Mouse (Mus musculus) granulocyte monocyte progenitor cell, adult 5-6 weeks (primary cell): ENCODE data around the gene Ano8. TPM values are rescaled to one million over a fixed set of nuclear protein-coding genes. Genes with fewer than 3 reads are reported as not detected.
A peak's percentile ranks its signal among the peaks of the same experiment; 100 is the strongest.
"Not testable (repeated sequence)": the region's sequence is repeated elsewhere in the genome, so short reads cannot be mapped to it uniquely, and the experiment has no call there.

ENCODE experiments used
- ATAC-seq: replicated peaks from 2 replicates; pipeline ENCODE4 v1.8.0; 2016; ENCODE audit warnings: mild to moderate bottlenecking, moderate TSS enrichment, inconsistent platforms; ENCODE audit not compliant: poor library complexity, severe bottlenecking
- total RNA-seq, 2 experiments: library from RNA; stranded (forward) in 1 of 2; stranded (reverse) in 1 of 2; fragments of 200-712, 200-1000 nt in 1 of 2; fragments of >200 nt in 1 of 2; fragmentation: Nextera tagmentation in 1 of 2; gene quantifications; 2 replicates each; pipeline ENCODE4 v1.2.3; 2014 to 2017

Gene Ano8
- total RNA-seq, 2 experiments from 2014 or later = 0.43 to 4.5 TPM

DNA sequence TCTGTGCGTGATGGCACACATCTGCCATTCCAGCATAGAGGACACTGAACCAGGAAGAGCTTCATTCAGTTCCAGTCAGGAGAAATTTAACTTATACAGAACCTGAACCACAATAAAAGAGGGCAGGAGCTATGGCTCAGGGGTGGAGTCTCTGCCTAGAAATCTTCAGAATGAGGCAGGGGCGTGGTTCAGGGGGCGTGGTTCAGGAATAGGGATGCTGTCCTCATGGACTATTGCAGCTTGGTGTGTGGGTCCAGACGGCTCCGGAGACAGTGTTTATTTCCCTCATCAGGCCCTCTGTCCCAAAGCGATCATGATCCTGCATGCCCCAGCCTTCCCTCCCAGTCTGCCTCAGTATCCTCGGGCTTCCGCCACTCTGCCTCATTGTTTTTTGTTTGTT, 31.1 kb downstream of the Ano8 start:
- ATAC-seq = no peak

DNA sequence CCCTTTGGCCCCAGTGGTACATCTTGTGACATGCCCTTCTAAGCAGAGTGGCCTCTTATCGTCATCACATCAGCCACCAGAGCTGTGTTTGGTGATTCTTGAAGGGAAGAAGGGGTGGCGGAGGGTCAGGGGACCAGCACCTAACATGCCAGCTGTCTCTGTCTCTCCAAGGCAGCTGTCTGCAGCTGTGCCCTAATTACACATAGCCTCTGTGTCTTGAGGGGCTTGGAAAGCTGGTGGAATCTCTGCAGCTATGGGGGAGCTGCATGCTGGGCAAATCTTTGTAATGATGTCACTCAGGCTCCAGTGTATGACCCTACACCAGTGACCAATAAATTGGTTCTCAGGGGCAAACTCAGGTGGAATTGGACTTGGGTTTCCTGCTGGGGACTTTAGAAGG, 33.1 kb downstream of the Ano8 start:
- ATAC-seq = no peak

DNA sequence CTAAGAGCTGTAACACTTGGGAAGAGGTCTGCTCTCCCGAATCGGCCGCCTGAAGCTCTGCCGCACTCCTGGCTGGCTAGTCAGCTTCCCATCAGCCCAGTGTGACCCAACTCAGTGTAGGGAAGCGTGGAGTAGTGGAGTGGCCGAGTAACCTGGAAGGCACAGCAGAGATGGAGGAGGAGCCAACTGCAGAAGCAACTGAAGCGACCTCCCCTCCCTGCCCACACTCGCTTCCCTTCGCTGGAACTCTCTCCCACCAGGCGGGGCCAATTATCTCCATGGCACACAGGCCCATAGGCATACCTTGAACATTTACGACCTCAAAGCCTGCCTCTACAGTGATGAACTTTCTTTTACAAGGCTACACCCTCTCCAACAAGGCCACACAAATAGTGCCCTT, 34.0 kb downstream of the Ano8 start:
- no peak for ATAC-seq

DNA sequence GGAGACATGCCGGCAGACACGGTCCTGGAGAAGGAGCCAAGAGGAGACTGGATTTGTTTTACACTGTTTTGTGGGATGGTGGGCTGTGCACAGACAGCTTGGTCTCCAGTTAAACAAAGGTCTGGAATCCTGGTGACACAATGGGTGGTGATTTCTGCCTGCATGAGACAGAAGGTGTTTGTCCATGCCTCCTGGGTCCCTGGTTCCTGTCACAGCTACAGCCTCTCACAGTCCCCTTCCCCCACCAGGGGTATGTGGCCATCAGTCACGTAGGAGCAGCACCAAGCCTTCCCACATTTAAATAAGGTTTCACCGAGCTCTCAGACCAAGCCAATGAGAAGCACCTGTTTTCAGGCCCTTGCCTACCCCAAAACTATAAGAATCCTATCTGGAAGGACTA, 34.4 kb downstream of the Ano8 start:
- no peak for ATAC-seq

DNA sequence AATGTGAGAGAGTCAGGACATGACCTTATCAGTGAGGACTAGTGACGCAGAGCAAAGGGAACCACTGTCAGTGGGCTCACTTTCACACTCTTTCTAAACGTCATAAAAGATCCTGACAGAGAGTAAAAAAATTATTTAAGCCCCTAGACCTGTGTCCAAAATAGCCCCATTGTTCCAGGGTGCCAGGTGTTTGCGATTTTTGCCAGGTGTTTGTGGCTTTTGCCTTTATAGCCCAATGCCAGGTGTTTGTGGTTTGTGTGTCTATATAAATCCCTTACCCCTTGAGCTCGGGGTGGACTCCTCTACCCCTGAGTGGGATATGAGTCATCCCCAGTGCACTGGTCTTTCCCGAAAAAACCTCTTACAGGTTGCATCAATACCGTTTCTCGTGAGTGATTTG, 40.7 kb downstream of the Ano8 start:
- ATAC-seq = no peak

DNA sequence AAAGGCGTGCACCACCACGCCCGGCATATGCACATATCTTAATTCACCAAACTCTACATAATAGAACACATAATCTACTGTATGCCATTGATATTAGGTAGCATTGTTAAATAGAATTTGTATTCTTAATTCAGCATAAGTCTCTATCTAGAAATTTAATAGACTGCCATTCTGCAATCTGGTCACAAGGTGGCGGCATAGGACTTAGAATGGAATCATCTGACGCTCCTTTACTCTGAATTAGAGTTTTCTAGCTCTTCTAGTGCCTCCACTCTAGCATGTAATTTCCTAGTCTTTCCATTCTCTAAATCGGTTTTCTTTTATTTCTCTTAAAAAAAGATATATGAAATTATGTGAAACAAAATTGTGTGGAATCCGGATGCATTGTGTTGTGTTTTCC, 44.4 kb downstream of the Ano8 start:
- ATAC-seq = peak; percentile 84

DNA sequence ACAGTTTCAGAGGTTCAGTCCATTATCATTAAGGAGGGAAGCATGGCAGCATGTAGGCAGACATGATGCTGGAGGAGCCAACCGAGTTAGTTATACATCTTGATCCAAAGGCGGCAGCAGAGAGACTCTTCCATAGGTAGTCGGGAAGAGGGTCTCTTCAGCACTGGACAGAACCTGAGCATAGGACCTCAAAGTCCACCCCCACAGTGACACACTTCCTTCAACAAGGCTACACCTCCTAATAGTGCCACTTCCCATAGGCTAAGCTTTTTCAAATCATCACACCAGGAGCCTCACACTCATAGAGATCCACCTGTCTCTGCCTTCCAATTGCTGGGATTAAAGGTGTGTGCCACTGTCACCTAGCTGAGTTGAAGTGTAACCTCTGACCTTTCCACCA, 48.7 kb downstream of the Ano8 start:
- no peak for ATAC-seq

DNA sequence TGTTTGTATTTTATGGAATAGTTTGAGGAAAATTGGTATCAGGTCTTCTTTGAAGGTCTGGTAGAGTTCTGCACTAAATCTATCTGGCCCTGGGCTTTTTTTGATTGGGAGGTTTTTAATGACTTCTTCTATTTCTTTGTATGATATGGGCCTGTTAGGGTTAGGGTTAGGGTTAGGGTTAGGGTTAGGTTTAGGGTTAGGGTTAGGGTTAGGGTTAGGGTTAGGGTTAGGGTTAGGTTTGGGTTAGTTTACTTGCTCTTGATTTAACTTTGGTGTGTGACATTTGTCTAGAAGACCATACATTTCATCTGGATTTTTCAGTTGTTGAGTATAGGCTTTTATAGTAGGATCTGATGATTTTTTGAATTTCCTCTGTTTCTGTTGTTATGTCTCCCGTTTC, 52.8 kb downstream of the Ano8 start:
- not testable (repeated sequence) for ATAC-seq

Other genes starting within 250 kb of the Ano8 start
- gene Myo9b, start 213.2 kb downstream of the Ano8 start, total RNA-seq (2014; fragmentation: Nextera tagmentation) = 35.5 and 51.5 TPM in 2 replicates
- 34.8 and 38.6 TPM in 2 replicates for gene Myo9b, start 213.2 kb downstream of the Ano8 start, total RNA-seq (2017)
- gene Haus8, start 213.0 kb downstream of the Ano8 start, total RNA-seq (2014; fragmentation: Nextera tagmentation) = 17.7 and 36.8 TPM in 2 replicates
- 55.1 and 56.2 TPM in 2 replicates for gene Haus8, start 213.0 kb downstream of the Ano8 start, total RNA-seq (2017)
- gene Use1, start 119.1 kb downstream of the Ano8 start, total RNA-seq (2014; fragmentation: Nextera tagmentation) = 108 and 154 TPM in 2 replicates
- gene Use1, start 119.1 kb downstream of the Ano8 start, total RNA-seq (2017) = 140 and 156 TPM in 2 replicates
- gene Ocel1, start 114.7 kb downstream of the Ano8 start, total RNA-seq (2014; fragmentation: Nextera tagmentation) = 8.8 and 12.4 TPM in 2 replicates
- gene Ocel1, start 114.7 kb downstream of the Ano8 start, total RNA-seq (2017) = 8.9 TPM in 2 replicates
- gene Nr2f6, start 104.0 kb downstream of the Ano8 start, total RNA-seq (2014; fragmentation: Nextera tagmentation) = 1.3 and 7.5 TPM in 2 replicates
- 3.3 and 4.1 TPM in 2 replicates for gene Nr2f6, start 104.0 kb downstream of the Ano8 start, total RNA-seq (2017)
- not detected in 2 replicates for gene Ushbp1, start 90.2 kb downstream of the Ano8 start, total RNA-seq (2014; fragmentation: Nextera tagmentation)
- gene Ushbp1, start 90.2 kb downstream of the Ano8 start, total RNA-seq (2017) = not detected in 2 replicates
- gene Babam1, start 89.1 kb downstream of the Ano8 start, total RNA-seq (2014; fragmentation: Nextera tagmentation) = 70.0 and 84.9 TPM in 2 replicates
- gene Babam1, start 89.1 kb downstream of the Ano8 start, total RNA-seq (2017) = 98.5 and 101 TPM in 2 replicates
- gene Ankle1, start 80.0 kb downstream of the Ano8 start, total RNA-seq (2014; fragmentation: Nextera tagmentation) = 11.1 and 11.7 TPM in 2 replicates
- gene Ankle1, start 80.0 kb downstream of the Ano8 start, total RNA-seq (2017) = 11.3 and 12.4 TPM in 2 replicates
- 1.6 and 7.4 TPM in 2 replicates for gene Abhd8, start 22.3 kb downstream of the Ano8 start, total RNA-seq (2014; fragmentation: Nextera tagmentation)
- 4.7 and 5.4 TPM in 2 replicates for gene Abhd8, start 22.3 kb downstream of the Ano8 start, total RNA-seq (2017)
- gene Mrpl34, start 21.0 kb downstream of the Ano8 start, total RNA-seq (2014; fragmentation: Nextera tagmentation) = 56.5 and 77.6 TPM in 2 replicates
- gene Mrpl34, start 21.0 kb downstream of the Ano8 start, total RNA-seq (2017) = 62.2 and 79.8 TPM in 2 replicates
- gene Dda1, start 16.8 kb downstream of the Ano8 start, total RNA-seq (2014; fragmentation: Nextera tagmentation) = 24.0 and 34.2 TPM in 2 replicates
- 16.9 and 20.3 TPM in 2 replicates for gene Dda1, start 16.8 kb downstream of the Ano8 start, total RNA-seq (2017)
- gene Gtpbp3, start 2.1 kb upstream of the Ano8 start, total RNA-seq (2014; fragmentation: Nextera tagmentation) = 3.5 and 12.4 TPM in 2 replicates
- 13.5 and 21.5 TPM in 2 replicates for gene Gtpbp3, start 2.1 kb upstream of the Ano8 start, total RNA-seq (2017)
- not detected in 2 replicates for gene Plvap, start 25.8 kb upstream of the Ano8 start, total RNA-seq (2014; fragmentation: Nextera tagmentation)
- gene Plvap, start 25.8 kb upstream of the Ano8 start, total RNA-seq (2017) = 0.10 and 0.43 TPM in 2 replicates
- not detected in 2 replicates for gene Ccdc194, start 39.7 kb upstream of the Ano8 start, total RNA-seq (2014; fragmentation: Nextera tagmentation)
- gene Ccdc194, start 39.7 kb upstream of the Ano8 start, total RNA-seq (2017) = not detected in 2 replicates
- gene Bst2, start 51.5 kb upstream of the Ano8 start, total RNA-seq (2014; fragmentation: Nextera tagmentation) = 47.0 and 55.7 TPM in 2 replicates
- 49.1 and 58.3 TPM in 2 replicates for gene Bst2, start 51.5 kb upstream of the Ano8 start, total RNA-seq (2017)
- gene Mvb12a, start 57.0 kb upstream of the Ano8 start, total RNA-seq (2014; fragmentation: Nextera tagmentation) = 50.2 and 64.1 TPM in 2 replicates
- 55.0 and 56.6 TPM in 2 replicates for gene Mvb12a, start 57.0 kb upstream of the Ano8 start, total RNA-seq (2017)
- not detected in 2 replicates for gene Tmem221, start 72.9 kb upstream of the Ano8 start, total RNA-seq (2014; fragmentation: Nextera tagmentation)
- not detected in 2 replicates for gene Tmem221, start 72.9 kb upstream of the Ano8 start, total RNA-seq (2017)
- not detected in 2 replicates for gene Nxnl1, start 80.6 kb upstream of the Ano8 start, total RNA-seq (2014; fragmentation: Nextera tagmentation)
- 0.36 TPM in 1 of 2 replicates, not detected in the other for gene Nxnl1, start 80.6 kb upstream of the Ano8 start, total RNA-seq (2017)
- gene Slc27a1, start 82.9 kb upstream of the Ano8 start, total RNA-seq (2014; fragmentation: Nextera tagmentation) = 7.8 and 10.2 TPM in 2 replicates
- gene Slc27a1, start 82.9 kb upstream of the Ano8 start, total RNA-seq (2017) = 3.3 and 6.2 TPM in 2 replicates
- gene Pgls, start 106.2 kb upstream of the Ano8 start, total RNA-seq (2014; fragmentation: Nextera tagmentation) = 143 and 180 TPM in 2 replicates
- gene Pgls, start 106.2 kb upstream of the Ano8 start, total RNA-seq (2017) = 155 and 185 TPM in 2 replicates
- gene Fam129c, start 111.7 kb upstream of the Ano8 start, total RNA-seq (2014; fragmentation: Nextera tagmentation) = 11.6 and 11.7 TPM in 2 replicates
- gene Fam129c, start 111.7 kb upstream of the Ano8 start, total RNA-seq (2017) = 0.69 and 6.1 TPM in 2 replicates
- gene Colgalt1, start 125.0 kb upstream of the Ano8 start, total RNA-seq (2014; fragmentation: Nextera tagmentation) = 93.8 and 107 TPM in 2 replicates
- gene Colgalt1, start 125.0 kb upstream of the Ano8 start, total RNA-seq (2017) = 77.1 and 84.4 TPM in 2 replicates
- 0.60 TPM in 1 of 2 replicates, not detected in the other for gene Unc13a, start 185.8 kb upstream of the Ano8 start, total RNA-seq (2014; fragmentation: Nextera tagmentation)
- gene Unc13a, start 185.8 kb upstream of the Ano8 start, total RNA-seq (2017) = 0.04 and 1.8 TPM in 2 replicates
- gene Jak3, start 190.3 kb upstream of the Ano8 start, total RNA-seq (2014; fragmentation: Nextera tagmentation) = 10.9 and 17.5 TPM in 2 replicates
- gene Jak3, start 190.3 kb upstream of the Ano8 start, total RNA-seq (2017) = 7.2 and 8.1 TPM in 2 replicates
- 14.1 and 16.3 TPM in 2 replicates for gene Insl3, start 203.3 kb upstream of the Ano8 start, total RNA-seq (2014; fragmentation: Nextera tagmentation)
- 1.2 and 4.4 TPM in 2 replicates for gene Insl3, start 203.3 kb upstream of the Ano8 start, total RNA-seq (2017)
- gene B3gnt3, start 215.8 kb upstream of the Ano8 start, total RNA-seq (2014; fragmentation: Nextera tagmentation) = 1.4 TPM in 1 of 2 replicates, not detected in the other
- 0.39 TPM in 1 of 2 replicates, not detected in the other for gene B3gnt3, start 215.8 kb upstream of the Ano8 start, total RNA-seq (2017)
- 62.4 and 98.0 TPM in 2 replicates for gene Fcho1, start 239.8 kb upstream of the Ano8 start, total RNA-seq (2014; fragmentation: Nextera tagmentation)
- 39.8 and 76.7 TPM in 2 replicates for gene Fcho1, start 239.8 kb upstream of the Ano8 start, total RNA-seq (2017)